Mouse (Mus musculus) midbrain, embryonic 16.5 days (tissue): ENCODE results near the gene Gcgr. TPM values are rescaled to one million over a fixed set of nuclear protein-coding genes. Genes with fewer than 3 reads are reported as not detected.
"Not testable (repeated sequence)": the region's sequence is repeated elsewhere in the genome, so short reads cannot be mapped to it uniquely, and the experiment has no call there.

Source experiments
- ATAC-seq: fragments of 200-750 bp; cut with Nextera tagmentation; 2 replicates; pipeline ENCODE4 v1.8.0; 2017; ENCODE audit warnings: moderate TSS enrichment
- H3K27ac ChIP-seq: fragments of 300-500 bp; sonication (generic); 2 replicates; pipeline ENCODE4 v1.5.1; 2014; ENCODE audit warnings: mild to moderate bottlenecking, low read length, mixed read lengths
- H3K27me3 ChIP-seq: fragments of 300-500 bp; sonication (generic); 2 replicates; pipeline ENCODE4 v1.6.1; 2014; ENCODE audit warnings: low read depth, low read length, mixed read lengths; ENCODE audit not compliant: control insufficient read depth, insufficient read depth
- H3K36me3 ChIP-seq: fragments of 300-500 bp; sonication (generic); 2 replicates; pipeline ENCODE4 v1.6.1; 2014; ENCODE audit warnings: mild to moderate bottlenecking, low read length, moderate library complexity, mixed read lengths; ENCODE audit not compliant: control insufficient read depth, insufficient read depth
- H3K4me1 ChIP-seq: fragments of 300-500 bp; sonication (generic); 2 replicates; pipeline ENCODE4 v1.6.1; 2014; ENCODE audit warnings: mild to moderate bottlenecking, low read length, mixed read lengths; ENCODE audit not compliant: control insufficient read depth, insufficient read depth
- H3K4me2 ChIP-seq: fragments of 300-500 bp; sonication (generic); 2 replicates; pipeline ENCODE4 v1.6.1; 2014; ENCODE audit warnings: mild to moderate bottlenecking, low read length, mixed read lengths
- H3K4me3 ChIP-seq: fragments of 300-500 bp; sonication (generic); 2 replicates; pipeline ENCODE4 v1.5.1; 2014; ENCODE audit warnings: low read depth, mild to moderate bottlenecking, low read length, moderate library complexity, mixed read lengths
- H3K9ac ChIP-seq: fragments of 300-500 bp; sonication (generic); 2 replicates; pipeline ENCODE4 v1.6.1; 2014; ENCODE audit warnings: low read depth, low read length, mixed read lengths
- H3K9me3 ChIP-seq: fragments of 300-500 bp; sonication (generic); replicated peaks from 2 replicates; pipeline ENCODE4 v1.6.1; 2014; ENCODE audit warnings: mild to moderate bottlenecking, low read length, mixed read lengths; ENCODE audit not compliant: control insufficient read depth, poor library complexity, severe bottlenecking
- WGBS: fragments of 180-500 bp; shearing (Covaris S2); extraction: QIAGEN DNeasy Blood & Tissue Kit; methylation state at CpG from one replicate; pipeline ENCODE4 v1.1.7; 2014; 5-methylcytosine and 5-hydroxymethylcytosine counted together
- polyA plus RNA-seq: library from polyadenylated mRNA; unstranded; fragments of >200 nt; fragmentation: Nextera tagmentation; extraction: Ambion mirVana; gene quantifications from 2 replicates; pipeline ENCODE4 v1.2.1, GENCODE M21; 2015

Gcgr gene
- polyA plus RNA-seq, 1 experiment from 2014 or later = 0.13 TPM

GRCm38 (mm10) chr11:120549986-120550809 lies 19.7 kb downstream of the Gcgr start:
- Histone ChIP-seq H3K36me3 (no peaks in the 10 kb centered on the region), H3K4me2 (peak overlapping the region; percentile 98), H3K4me1 (peaks cover 24% of the 10 kb centered on the region), H3K9me3 (no peaks in the 10 kb centered on the region), H3K27ac (peak overlapping the region; percentile 65), H3K9ac (peak overlapping the region; percentile 99), H3K4me3 (peak overlapping the region; percentile 97), H3K27me3 (no peaks in the 10 kb centered on the region)
- WGBS = 72% methylated on average over 11 of the region's 11 CpGs
- ATAC-seq = peak; percentile 55; the same call in 1 of the 2 replicates

- no peak for ATAC-seq
- Histone ChIP-seq H3K9me3 (no peaks in the 10 kb centered on the region), H3K4me1 (peaks cover 24% of the 10 kb centered on the region), H3K4me2 (peak within 1 kb of the TSS; percentile 98), H3K27ac (peak within 1 kb of the TSS; percentile 65), H3K27me3 (no peaks in the 10 kb centered on the region), H3K36me3 (no peaks in the 10 kb centered on the region), H3K4me3 (peak within 1 kb of the TSS; percentile 97), H3K9ac (peak within 1 kb of the TSS; percentile 99)
- WGBS = 95% methylated on average over 28 of the region's 28 CpGs
These were observed 20.4 kb downstream of the Gcgr start, which contains the start of gene Ppp1r27 for GRCm38 (mm10) chr11:120550810-120551440. Gene Ppp1r27 (minus strand): TSS chr11:120551132.

DNA sequence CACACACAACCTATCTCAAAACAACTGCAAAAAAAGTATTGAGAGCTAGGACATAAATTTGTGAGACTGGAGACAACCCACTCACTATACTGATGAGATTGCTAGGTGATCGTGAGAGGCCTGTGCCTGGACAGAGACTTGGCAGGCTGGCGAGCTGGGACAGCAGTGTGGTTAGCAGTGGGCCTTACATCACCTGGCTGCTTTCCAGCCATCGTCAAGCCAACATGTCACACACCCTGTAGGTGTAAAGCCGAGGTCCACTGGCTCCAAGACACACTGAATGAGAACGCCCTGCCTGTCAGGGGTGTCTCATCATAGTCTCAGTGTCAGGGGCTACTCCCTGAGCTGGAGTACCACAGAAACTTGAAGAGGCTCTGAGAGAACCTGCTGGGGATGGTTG lies 22.2 kb downstream of the Gcgr start:
- WGBS = 75% methylated on average over 5 of the region's 5 CpGs
- H3K9me3 ChIP-seq = no peaks in the 10 kb centered on the region
- no peak overlapping the region for H3K4me3 ChIP-seq
- no peak overlapping the region for H3K27ac ChIP-seq
- H3K36me3 ChIP-seq = no peaks in the 10 kb centered on the region
- H3K27me3 ChIP-seq = no peaks in the 10 kb centered on the region
- ATAC-seq = no peak
- no peak overlapping the region for H3K4me2 ChIP-seq
- peaks cover 19% of the 10 kb centered on the region for H3K4me1 ChIP-seq
- no peak overlapping the region for H3K9ac ChIP-seq

- peaks cover 6% of the 10 kb centered on the region; the same call in 1 of the 2 replicates for H3K4me1 ChIP-seq
- no peaks in the 10 kb centered on the region for H3K36me3 ChIP-seq
- no peaks in the 10 kb centered on the region for H3K9me3 ChIP-seq
- no peak overlapping the region for H3K9ac ChIP-seq
- H3K4me3 ChIP-seq = no peak overlapping the region
- no peaks in the 10 kb centered on the region for H3K27me3 ChIP-seq
- 80% methylated on average over 7 of the region's 7 CpGs for WGBS
- H3K4me2 ChIP-seq = no peak overlapping the region
- no peak overlapping the region for H3K27ac ChIP-seq
- no peak for ATAC-seq
These were observed 24.3 kb downstream of the Gcgr start for GRCm38 (mm10) chr11:120554834-120555233.

DNA sequence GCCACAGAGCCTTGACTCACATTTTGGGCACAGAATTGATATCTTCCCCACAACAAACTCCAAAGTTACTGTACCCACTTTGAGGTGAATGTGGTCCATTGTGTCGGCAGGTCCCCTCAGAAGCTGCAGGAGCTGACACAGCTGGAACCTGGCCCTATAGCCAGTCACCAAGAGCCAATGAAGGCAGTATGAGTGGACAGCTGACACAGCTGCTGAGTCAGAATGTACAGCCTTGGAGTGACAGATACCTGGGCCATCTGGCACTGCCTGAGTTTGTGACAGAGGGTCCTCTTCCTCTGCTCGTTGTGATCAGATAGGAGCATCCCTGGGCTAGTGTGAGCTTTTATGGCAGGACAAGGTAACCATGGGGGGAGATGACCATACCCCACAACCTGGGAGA lies 24.8 kb downstream of the Gcgr start:
- Histone ChIP-seq H3K4me3 (no peak overlapping the region), H3K9ac (no peak overlapping the region), H3K36me3 (peaks cover 4% of the 10 kb centered on the region), H3K27me3 (no peaks in the 10 kb centered on the region), H3K4me2 (no peak overlapping the region), H3K9me3 (no peaks in the 10 kb centered on the region), H3K4me1 (peaks cover 2% of the 10 kb centered on the region; the same call in 1 of the 2 replicates), H3K27ac (no peak overlapping the region)
- no peak for ATAC-seq
- 79% methylated on average over 2 of the region's 2 CpGs for WGBS

GRCm38 (mm10) chr11:120558843-120559242 lies 28.3 kb downstream of the Gcgr start:
- H3K36me3 ChIP-seq = peaks cover 36% of the 10 kb centered on the region
- not testable (repeated sequence) for H3K27me3 ChIP-seq, H3K4me3 ChIP-seq, H3K27ac ChIP-seq, ATAC-seq, H3K4me2 ChIP-seq, H3K4me1 ChIP-seq, H3K9me3 ChIP-seq, H3K9ac ChIP-seq
- 92% methylated on average over 6 of the region's 6 CpGs for WGBS

GRCm38 (mm10) chr11:120560952-120561728 lies 30.6 kb downstream of the Gcgr start:
- H3K27ac ChIP-seq = no peak overlapping the region
- H3K9me3 ChIP-seq = no peaks in the 10 kb centered on the region
- no peak overlapping the region for H3K9ac ChIP-seq
- no peaks in the 10 kb centered on the region for H3K4me1 ChIP-seq
- ATAC-seq = no peak
- H3K27me3 ChIP-seq = no peaks in the 10 kb centered on the region
- 93% methylated on average over 13 of the region's 13 CpGs for WGBS
- H3K4me3 ChIP-seq = no peak overlapping the region
- H3K4me2 ChIP-seq = no peak overlapping the region
- peaks cover 40% of the 10 kb centered on the region for H3K36me3 ChIP-seq

DNA sequence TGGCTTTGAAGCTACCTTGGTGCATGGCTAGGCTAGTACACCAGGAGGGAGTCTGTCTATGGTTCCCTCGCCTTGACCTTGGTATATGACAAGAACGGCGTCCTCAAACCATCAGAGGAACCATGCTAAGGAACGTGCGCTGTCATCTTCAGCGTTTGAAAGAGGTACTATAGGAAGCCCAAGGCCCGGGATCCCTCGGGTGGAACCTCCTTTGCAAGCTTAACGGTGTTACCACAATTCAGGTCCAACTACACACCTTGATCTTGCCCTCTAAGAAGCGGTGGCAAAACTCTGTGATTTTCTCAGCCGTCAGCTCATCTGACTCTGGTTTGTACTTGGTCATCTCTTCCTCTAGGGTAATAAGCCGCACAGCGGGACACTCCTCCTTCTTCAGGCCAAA lies 32.5 kb downstream of the Gcgr start:
- no peak overlapping the region for H3K27ac ChIP-seq
- peaks cover 51% of the 10 kb centered on the region for H3K36me3 ChIP-seq

More for the DNA sequence above, 32.5 kb downstream of the Gcgr start:
- Histone ChIP-seq H3K27me3 (no peaks in the 10 kb centered on the region), H3K4me2 (no peak overlapping the region), H3K9ac (no peak overlapping the region), H3K9me3 (no peaks in the 10 kb centered on the region), H3K4me3 (no peak overlapping the region), H3K4me1 (no peaks in the 10 kb centered on the region)
- no peak for ATAC-seq
- WGBS = 97% methylated on average over 13 of the region's 13 CpGs
